Mouse (Mus musculus) MEL (cell line): Measurements from ENCODE around the gene Cdc42bpa. TPM values are rescaled to one million over a fixed set of nuclear protein-coding genes. Genes with fewer than 3 reads are reported as not detected.

Source experiments
- DNase-seq: peaks from one replicate; pipeline ENCODE4 v3.0.0; 2011; ENCODE audit warnings: low read depth, low spot score
- H3K27ac ChIP-seq: 2 replicates; pipeline ENCODE4 v1.5.1; 2012; ENCODE audit warnings: low read depth, mild to moderate bottlenecking, control low read depth, low read length, moderate library complexity; ENCODE audit not compliant: control insufficient read depth
- H3K27me3 ChIP-seq, 2 experiments: fragments of 150-350 bp in 1 of 2; sonication (generic) in 1 of 2; 2 replicates each; pipeline ENCODE4 v1.6.1; 2012; ENCODE audit warnings: low read length in 2 of 2, mild to moderate bottlenecking in 2 of 2, improper control_type of control experiment in 1 of 2, moderate library complexity in 1 of 2; ENCODE audit not compliant: insufficient read depth in 2 of 2, control insufficient read depth in 1 of 2
- H3K36me3 ChIP-seq, 2 experiments: 2 replicates each; pipeline ENCODE4 v1.6.1; 2012 to 2014; ENCODE audit warnings: low read length in 2 of 2, improper control_type of control experiment in 1 of 2, inconsistent platforms in 1 of 2, mild to moderate bottlenecking in 1 of 2; ENCODE audit not compliant: insufficient read depth in 2 of 2, control insufficient read depth in 1 of 2
- H3K4me1 ChIP-seq, 2 experiments: fragments of 150-350 bp in 1 of 2; sonication (generic) in 1 of 2; 2 replicates each; pipeline ENCODE4 v1.6.1; 2012; ENCODE audit warnings: low read length in 2 of 2, improper control_type of control experiment in 1 of 2, mild to moderate bottlenecking in 1 of 2; ENCODE audit not compliant: insufficient read depth in 2 of 2, control insufficient read depth in 1 of 2
- H3K4me3 ChIP-seq, 2 experiments: fragments of 150-350 bp in 1 of 2; sonication (generic) in 1 of 2; 2 replicates each; pipeline ENCODE4 v1.5.1; 2012; ENCODE audit warnings: low read depth in 2 of 2, low read length in 2 of 2, mild to moderate bottlenecking in 2 of 2, moderate library complexity in 2 of 2, control low read depth in 1 of 2, improper control_type of control experiment in 1 of 2; ENCODE audit not compliant: control insufficient read depth in 1 of 2, insufficient read depth in 1 of 2
- H3K79me2 ChIP-seq: 2 replicates; pipeline ENCODE4 v1.6.1; 2012; ENCODE audit warnings: mild to moderate bottlenecking, low read length, moderate library complexity; ENCODE audit not compliant: control insufficient read depth, poor library complexity, insufficient read depth
- H3K9ac ChIP-seq: 2 replicates; pipeline ENCODE4 v1.6.1; 2012; ENCODE audit warnings: low read depth, mild to moderate bottlenecking, control low read depth, low read length, moderate library complexity; ENCODE audit not compliant: control insufficient read depth, poor library complexity, severe bottlenecking
- H3K9me3 ChIP-seq: fragments of 150-350 bp; sonication (generic); replicated peaks from 2 replicates; pipeline ENCODE4 v1.6.1; 2012; ENCODE audit warnings: mild to moderate bottlenecking, low read length, improper control_type of control experiment, moderate library complexity; ENCODE audit not compliant: insufficient read depth
- CHD1 ChIP-seq: IDR thresholded peaks from 2 replicates; pipeline ENCODE4 v1.6.1; 2012; ENCODE audit warnings: low read depth, mild to moderate bottlenecking, inconsistent platforms, low read length, improper control_type of control experiment
- CTCF ChIP-seq, 3 experiments: IDR thresholded peaks in 2 of 3; conservative IDR thresholded peaks in 1 of 3; 2 replicates each; pipeline ENCODE4 v1.5.1; 2011 to 2012; ENCODE audit warnings: low read length in 3 of 3, low read depth in 2 of 3, mild to moderate bottlenecking in 2 of 3, improper control_type of control experiment in 1 of 3, inconsistent platforms in 1 of 3, mixed read lengths in 1 of 3, moderate library complexity in 1 of 3; ENCODE audit not compliant: control insufficient read depth in 1 of 3, insufficient read depth in 1 of 3, poor library complexity in 1 of 3, severe bottlenecking in 1 of 3
- ELF1 ChIP-seq: IDR thresholded peaks from 2 replicates; pipeline ENCODE4 v1.6.1; 2014; ENCODE audit warnings: low read depth, mild to moderate bottlenecking, inconsistent platforms, low read length, improper control_type of control experiment, moderate library complexity
- EP300 ChIP-seq, 2 experiments: IDR thresholded peaks; 2 replicates each; pipeline ENCODE4 v1.6.1; 2011; ENCODE audit warnings: improper control_type of control experiment in 2 of 2, low read length in 2 of 2, low read depth in 1 of 2, mild to moderate bottlenecking in 1 of 2
- ETS1 ChIP-seq: IDR thresholded peaks from 2 replicates; pipeline ENCODE4 v1.6.1; 2012; ENCODE audit warnings: low read depth, mild to moderate bottlenecking, inconsistent platforms, low read length, improper control_type of control experiment, moderate library complexity
- HCFC1 ChIP-seq: IDR thresholded peaks from 2 replicates; pipeline ENCODE4 v1.6.1; 2012; ENCODE audit warnings: low read depth, mild to moderate bottlenecking, inconsistent platforms, low read length, improper control_type of control experiment, moderate library complexity
- KAT2A ChIP-seq: conservative IDR thresholded peaks from 2 replicates; pipeline ENCODE4 v1.6.1; 2012; ENCODE audit warnings: low read depth, low read length, improper control_type of control experiment, inconsistent platforms
- MAZ ChIP-seq: IDR thresholded peaks from 2 replicates; pipeline ENCODE4 v1.6.1; 2012; ENCODE audit warnings: low read depth, mild to moderate bottlenecking, inconsistent platforms, low read length, improper control_type of control experiment
- MEF2A ChIP-seq: IDR thresholded peaks from 2 replicates; pipeline ENCODE4 v1.6.1; 2014; ENCODE audit warnings: low read depth, mild to moderate bottlenecking, inconsistent platforms, low read length, improper control_type of control experiment; ENCODE audit not compliant: poor library complexity, insufficient replicate concordance, severe bottlenecking; ENCODE audit errors: extremely low read depth
- MXI1 ChIP-seq: IDR thresholded peaks from 2 replicates; pipeline ENCODE4 v1.6.1; 2011; ENCODE audit warnings: mild to moderate bottlenecking, low read depth, low read length, improper control_type of control experiment
- MYB ChIP-seq: IDR thresholded peaks from 2 replicates; pipeline ENCODE4 v1.6.1; 2011; ENCODE audit warnings: mild to moderate bottlenecking, low read depth, low read length, improper control_type of control experiment
- MYC ChIP-seq: IDR thresholded peaks from 2 replicates; pipeline ENCODE4 v1.6.1; 2011; ENCODE audit warnings: low read depth, mild to moderate bottlenecking, low read length, improper control_type of control experiment, moderate library complexity
- NELFE ChIP-seq: IDR thresholded peaks from 2 replicates; pipeline ENCODE4 v1.6.1; 2011; ENCODE audit warnings: low read depth, low read length, improper control_type of control experiment
- POLR2A ChIP-seq, 2 experiments: IDR thresholded peaks; 2 replicates each; pipeline ENCODE4 v1.6.1; 2011 to 2012; ENCODE audit warnings: low read length in 2 of 2, mild to moderate bottlenecking in 2 of 2, control low read depth in 1 of 2, improper control_type of control experiment in 1 of 2, low read depth in 1 of 2, moderate library complexity in 1 of 2; ENCODE audit not compliant: control insufficient read depth in 1 of 2, insufficient read depth in 1 of 2, poor library complexity in 1 of 2
- POLR2AphosphoS2 ChIP-seq: IDR thresholded peaks from 2 replicates; pipeline ENCODE4 v1.6.1; 2011; ENCODE audit warnings: low read length, improper control_type of control experiment
- RCOR1 ChIP-seq: IDR thresholded peaks from 2 replicates; pipeline ENCODE4 v1.6.1; 2012; ENCODE audit warnings: low read depth, mild to moderate bottlenecking, inconsistent platforms, low read length, improper control_type of control experiment
- SIN3A ChIP-seq: IDR thresholded peaks from 2 replicates; pipeline ENCODE4 v1.6.1; 2012; ENCODE audit warnings: low read length, improper control_type of control experiment, inconsistent platforms
- SMC3 ChIP-seq: IDR thresholded peaks from 2 replicates; pipeline ENCODE4 v1.6.1; 2011; ENCODE audit warnings: low read depth, low read length, improper control_type of control experiment
- TBP ChIP-seq: IDR thresholded peaks from 2 replicates; pipeline ENCODE4 v1.8.0; 2011; ENCODE audit warnings: low read depth, low read length, improper control_type of control experiment
- TCF12 ChIP-seq: IDR thresholded peaks from 2 replicates; pipeline ENCODE4 v1.6.1; 2014; ENCODE audit warnings: low read depth, mild to moderate bottlenecking, inconsistent platforms, low read length, improper control_type of control experiment, moderate library complexity
- UBTF ChIP-seq: IDR thresholded peaks from 2 replicates; pipeline ENCODE4 v1.6.1; 2012; ENCODE audit warnings: low read depth, mild to moderate bottlenecking, inconsistent platforms, low read length, improper control_type of control experiment, moderate library complexity, borderline replicate concordance; ENCODE audit not compliant: insufficient read depth
- USF1 ChIP-seq: IDR thresholded peaks from 2 replicates; pipeline ENCODE4 v1.6.1; 2014; ENCODE audit warnings: low read depth, mild to moderate bottlenecking, inconsistent platforms, low read length, improper control_type of control experiment, moderate library complexity
- USF2 ChIP-seq, 2 experiments: IDR thresholded peaks; 2 replicates each; pipeline ENCODE4 v1.6.1; 2011 to 2012; ENCODE audit warnings: improper control_type of control experiment in 2 of 2, low read length in 2 of 2, borderline replicate concordance in 1 of 2, inconsistent platforms in 1 of 2, low read depth in 1 of 2, mild to moderate bottlenecking in 1 of 2; ENCODE audit not compliant: insufficient read depth in 1 of 2
- ZMIZ1 ChIP-seq: IDR thresholded peaks from 2 replicates; pipeline ENCODE4 v1.6.1; 2012; ENCODE audit warnings: low read depth, mild to moderate bottlenecking, inconsistent platforms, low read length, improper control_type of control experiment, moderate library complexity
- ZNF384 ChIP-seq: IDR thresholded peaks from 2 replicates; pipeline ENCODE4 v1.6.1; 2012; ENCODE audit warnings: low read depth, mild to moderate bottlenecking, inconsistent platforms, low read length, improper control_type of control experiment
- polyA plus RNA-seq, 2 experiments: library from polyadenylated mRNA; stranded (reverse) in 1 of 2; unstranded in 1 of 2; fragments of >175 nt in 1 of 2; fragments of >200 nt in 1 of 2; gene quantifications; 2 replicates each; pipeline versions ENCODE4 v1.2.1 to v1.2.4; 2012; ENCODE audit warnings: low replicate concordance in 2 of 2, low read depth in 1 of 2; ENCODE audit not compliant: insufficient read length in 2 of 2, insufficient read depth in 1 of 2, missing spikeins in 1 of 2
- total RNA-seq: library from RNA; depleted of rRNA; stranded (reverse); fragments of 300-350 nt; gene quantifications from 2 replicates; pipeline ENCODE4 v1.2.3, GENCODE M21; 2012

The Cdc42bpa gene
- total and polyA plus RNA-seq, 3 experiments = 7.7 to 14.6 TPM; not detected in 1

DNA sequence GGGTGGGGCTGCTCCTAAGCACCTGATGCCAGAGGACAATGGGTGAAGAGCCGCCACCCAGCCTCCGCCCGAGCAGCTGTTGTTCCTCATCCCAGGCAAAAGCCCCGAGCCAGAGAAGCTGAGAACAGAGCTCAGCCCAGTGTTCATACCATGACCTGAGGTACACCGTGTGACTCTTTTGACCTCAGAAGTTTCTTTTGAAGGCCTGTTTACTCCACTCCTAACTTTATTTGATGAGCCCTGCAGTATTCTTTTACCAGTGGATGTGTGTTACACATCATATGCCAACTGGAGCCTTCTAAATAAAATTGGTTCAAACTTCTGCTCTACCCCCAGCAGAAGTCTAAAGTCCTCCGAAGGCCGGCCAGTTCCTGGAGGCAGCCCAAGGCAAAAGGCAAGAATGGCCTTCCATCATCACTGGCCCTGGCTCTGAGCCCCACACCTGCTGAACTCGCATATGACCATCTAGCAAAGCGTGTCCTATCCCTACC is 250.6 kb downstream of the Cdc42bpa start:
- Histone ChIP-seq H3K27ac (no peak overlapping the region), H3K79me2 (no peaks in the 10 kb centered on the region), H3K4me1 (no peaks in the 10 kb centered on the region), H3K36me3 (no peaks in the 10 kb centered on the region), H3K27me3 (no peaks in the 10 kb centered on the region), H3K4me3 (no peak overlapping the region), H3K9ac (no peak overlapping the region), H3K9me3 (no peaks in the 10 kb centered on the region)
- no peak for TF ChIP-seq TCF12
- no peak for TF ChIP-seq ZNF384
- TF ChIP-seq USF1 = no peak
- no peak for TF ChIP-seq EP300 (IDR thresholded peaks at IDR 0.05; ENCODE audit: low read depth in 1 of 2, low read length in 2 of 2)
- no peak for TF ChIP-seq NELFE
- TF ChIP-seq ZMIZ1 = no peak
- no peak for TF ChIP-seq SIN3A
- TF ChIP-seq MEF2A = no peak
- TF ChIP-seq MYC = no peak
- TF ChIP-seq POLR2AphosphoS2 = no peak
- TF ChIP-seq ELF1 = no peak
- no peak for TF ChIP-seq ETS1
- no peak for TF ChIP-seq RCOR1
- no peak for TF ChIP-seq SMC3
- no peak for TF ChIP-seq KAT2A
- TF ChIP-seq CHD1 = no peak
- TF ChIP-seq MXI1 = no peak
- no peak for TF ChIP-seq USF2 (IDR thresholded peaks at IDR 0.05; ENCODE audit: borderline replicate concordance in 1 of 2, insufficient read depth in 1 of 2, low read depth in 1 of 2, low read length in 2 of 2)
- TF ChIP-seq CTCF (IDR thresholded peaks at IDR 0.05 in 2 of 3, conservative IDR thresholded peaks at IDR 0.05 in 1 of 3; ENCODE audit: control insufficient read depth in 1 of 3, insufficient read depth in 1 of 3, low read depth in 2 of 3, low read length in 3 of 3, poor library complexity in 1 of 3, severe bottlenecking in 1 of 3) = no peak
- TF ChIP-seq HCFC1 = no peak
- no peak for DNase-seq

DNA sequence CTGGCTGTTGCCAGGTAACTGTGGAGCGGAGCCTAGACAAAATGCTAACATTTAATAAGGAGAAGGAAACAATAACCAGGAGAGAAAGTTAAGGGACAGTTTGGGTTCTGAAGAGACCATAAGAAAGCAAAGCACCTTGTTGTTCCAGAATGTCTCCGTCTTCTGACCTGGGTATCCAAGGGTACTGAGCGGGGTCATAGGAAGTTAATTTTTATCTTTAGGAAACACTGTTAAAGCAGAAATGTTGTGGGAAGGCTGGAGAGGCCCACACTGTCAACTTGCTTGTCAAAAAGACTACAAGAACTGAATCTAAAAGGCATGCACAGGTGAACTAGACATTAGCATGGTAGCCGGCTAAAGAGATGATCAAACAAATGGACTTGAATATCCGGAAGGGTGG is 252.6 kb downstream of the Cdc42bpa start:
- Histone ChIP-seq H3K4me3 (no peak overlapping the region), H3K9ac (no peak overlapping the region), H3K36me3 (no peaks in the 10 kb centered on the region), H3K79me2 (no peaks in the 10 kb centered on the region), H3K9me3 (no peaks in the 10 kb centered on the region), H3K4me1 (no peaks in the 10 kb centered on the region), H3K27me3 (no peaks in the 10 kb centered on the region), H3K27ac (no peak overlapping the region)
- DNase-seq = no peak
- TF ChIP-seq TBP (no peak), POLR2AphosphoS2 (no peak), ZMIZ1 (no peak), HCFC1 (no peak), CHD1 (no peak), MYB (no peak), USF2 (IDR thresholded peaks at IDR 0.05; ENCODE audit: borderline replicate concordance in 1 of 2, insufficient read depth in 1 of 2, low read depth in 1 of 2, low read length in 2 of 2) (no peak), POLR2A (IDR thresholded peaks at IDR 0.05; ENCODE audit: control insufficient read depth in 1 of 2, insufficient read depth in 1 of 2, low read depth in 1 of 2, low read length in 2 of 2, poor library complexity in 1 of 2) (no peak), SMC3 (no peak), MAZ (no peak), NELFE (no peak), KAT2A (no peak), UBTF (no peak), ETS1 (no peak)
